Mouse (Mus musculus) layer of hippocampus, postnatal 10 days (tissue): ENCODE results near the gene Gtf3c4. TPM values are rescaled to one million over a fixed set of nuclear protein-coding genes. Genes with fewer than 3 reads are reported as not detected.

Experiments used
- DNase-seq, 2 experiments: peaks; one replicate each; pipeline ENCODE4 v3.0.0; 2021; ENCODE audit warnings: low spot score in 2 of 2
- total RNA-seq, 2 experiments: library from RNA; stranded (reverse); gene quantifications; 2 replicates each; pipeline ENCODE4 v1.2.3; 2021

The Gtf3c4 gene
- total RNA-seq, 2 experiments from 2014 or later, result 40.3 to 46.9 TPM

GRCm38 (mm10) chr2:28808841-28809240 lies 31.3 kb downstream of the Gtf3c4 start:
- DNase-seq, result no peak

GRCm38 (mm10) chr2:28803406-28803805 lies 36.8 kb downstream of the Gtf3c4 start:
- no peak for DNase-seq

- DNase-seq, result no peak
These were observed 40.6 kb downstream of the Gtf3c4 start for GRCm38 (mm10) chr2:28799575-28799974.

GRCm38 (mm10) chr2:28798390-28798789 lies 41.8 kb downstream of the Gtf3c4 start:
- no peak for DNase-seq

- DNase-seq, result peak in 1 of 2 experiments; percentile 27
These were observed 42.6 kb downstream of the Gtf3c4 start for GRCm38 (mm10) chr2:28797490-28798106.

GRCm38 (mm10) chr2:28796298-28796697 lies 43.9 kb downstream of the Gtf3c4 start:
- DNase-seq, result no peak

- DNase-seq, result no peak
These were observed 45.5 kb downstream of the Gtf3c4 start for GRCm38 (mm10) chr2:28794623-28795022.

- DNase-seq, result peak in 1 of 2 experiments; percentile 24
These were observed 47.1 kb downstream of the Gtf3c4 start for GRCm38 (mm10) chr2:28792931-28793610.

GRCm38 (mm10) chr2:28787067-28787619 lies 53.0 kb downstream of the Gtf3c4 start:
- no peak for DNase-seq

GRCm38 (mm10) chr2:28786355-28787066 lies 53.6 kb downstream of the Gtf3c4 start:
- no peak for DNase-seq

- DNase-seq, result no peak
These were observed 58.9 kb downstream of the Gtf3c4 start for GRCm38 (mm10) chr2:28781310-28781709.

- DNase-seq, result no peak
These were observed 60.0 kb downstream of the Gtf3c4 start for GRCm38 (mm10) chr2:28780001-28780782.

- no peak for DNase-seq
These were observed 63.4 kb downstream of the Gtf3c4 start for GRCm38 (mm10) chr2:28776728-28777127.

GRCm38 (mm10) chr2:28774073-28774472 lies 66.1 kb downstream of the Gtf3c4 start:
- no peak for DNase-seq

Other genes with a start within 250 kb of the Gtf3c4 start
- gene Gfi1b, start 218.4 kb downstream of the Gtf3c4 start, total RNA-seq, result not detected
- 10 to 100 TPM; 43.8 to 44.8 TPM for gene Tsc1, start 199.1 kb downstream of the Gtf3c4 start, total RNA-seq
- under 1 TPM in 1 of 2 experiments, not detected in 1; 0.96 TPM for gene Spaca9, start 140.6 kb downstream of the Gtf3c4 start, total RNA-seq
- 1 to 10 TPM; 1.8 TPM for gene Ak8, start 140.2 kb downstream of the Gtf3c4 start, total RNA-seq
- 1 to 10 TPM; 9.1 TPM for gene Ddx31, start within 50 bp of the Gtf3c4 start, total RNA-seq
- under 1 TPM; 0.20 to 0.23 TPM for gene Barhl1, start 76.3 kb upstream of the Gtf3c4 start, total RNA-seq
- gene Cfap77, start 214.7 kb upstream of the Gtf3c4 start, total RNA-seq, result 1 to 10 TPM in 1 of 2 experiments, under 1 TPM in 1; 0.64 to 1.2 TPM
- gene Ttf1, start 219.9 kb upstream of the Gtf3c4 start, total RNA-seq, result 10 to 100 TPM; 10.5 to 12.0 TPM